Mouse (Mus musculus) leukemia stem cell, adult 10-12 weeks (primary cell): ENCODE measurements around the gene Ugt2b5. TPM values are rescaled to one million over a fixed set of nuclear protein-coding genes. Genes with fewer than 3 reads are reported as not detected.

Experiments used
- polyA plus RNA-seq: library from polyadenylated mRNA; stranded (reverse); fragments of >175 nt; gene quantifications from 2 replicates; pipeline ENCODE4 v1.2.3, GENCODE M21; 2012; ENCODE audit warnings: low replicate concordance

Gene Ugt2b5
- not detected in 2 replicates for polyA plus RNA-seq

GRCm38 (mm10) chr5:87140196-87140595 lies at the start of gene Ugt2b5:
Ugt2b5 (minus strand) TSS chr5:87140318.

DNA sequence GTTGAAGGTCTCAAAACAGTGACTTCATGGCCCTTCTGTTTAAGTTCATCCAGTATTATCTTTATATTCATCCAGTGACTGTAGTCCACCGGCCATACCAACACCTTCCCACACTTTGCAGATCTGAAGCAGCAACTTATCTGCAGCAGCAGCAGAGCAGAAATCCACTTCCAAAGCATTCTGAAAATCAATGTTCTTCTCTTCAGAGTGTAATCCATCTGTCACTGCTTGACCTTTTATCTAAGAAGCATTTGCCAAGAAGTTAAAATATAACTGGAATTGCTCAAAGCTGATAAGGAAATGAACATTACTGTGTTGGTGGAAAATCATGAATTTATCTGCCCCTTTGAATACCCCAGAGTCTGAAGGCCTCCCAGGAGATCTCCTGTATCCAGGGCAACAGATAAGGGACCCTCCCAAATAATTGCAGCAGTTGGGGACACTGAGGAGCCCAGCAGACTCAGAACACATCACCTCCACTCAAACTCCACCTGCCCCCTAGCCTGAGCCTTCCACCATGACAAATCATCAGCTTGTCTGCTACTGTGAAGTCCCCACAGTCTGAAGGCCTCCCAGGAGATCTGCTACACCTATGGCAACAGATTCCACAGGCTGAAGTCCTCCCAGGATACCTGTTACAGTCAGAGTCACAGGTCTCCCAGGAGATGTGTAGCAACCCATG lies 47.6 kb downstream of the Ugt2b5 start, which contains the start of gene Ugt2b36:
Gene Ugt2b36, minus strand, starts transcription at position 210 of the 682 bp plus-strand sequence.

Other genes with a start within 250 kb of the Ugt2b5 start
- not detected in 2 replicates for gene Ugt2b34, start 233.4 kb downstream of the Ugt2b5 start, polyA plus RNA-seq
- not detected in 2 replicates for gene Ugt2b1, start 213.8 kb downstream of the Ugt2b5 start, polyA plus RNA-seq
- gene Ugt2b35, start 139.5 kb downstream of the Ugt2b5 start, polyA plus RNA-seq, result not detected in 2 replicates
- not detected in 2 replicates for gene Ugt2b36, start 47.8 kb downstream of the Ugt2b5 start, polyA plus RNA-seq
- not detected in 2 replicates for gene Ugt2b37, start 114.5 kb upstream of the Ugt2b5 start, polyA plus RNA-seq
- gene Ugt2a3, start 196.9 kb upstream of the Ugt2b5 start, polyA plus RNA-seq, result not detected in 2 replicates